Mouse (Mus musculus) megakaryocyte, adult 5-6 weeks (primary cell): ENCODE measurements around the gene Mup9. TPM values are rescaled to one million over a fixed set of nuclear protein-coding genes. Genes with fewer than 3 reads are reported as not detected.
"Not testable (repeated sequence)": the region's sequence is repeated elsewhere in the genome, so short reads cannot be mapped to it uniquely, and the experiment has no call there.

Source experiments
- ATAC-seq: 2 replicates; pipeline ENCODE4 v1.8.0; 2016; ENCODE audit warnings: mild to moderate bottlenecking, inconsistent platforms; ENCODE audit not compliant: poor library complexity, severe bottlenecking
- total RNA-seq, 2 experiments: library from RNA; stranded (forward) in 1 of 2; stranded (reverse) in 1 of 2; fragments of 153-499, 151-499 nt in 1 of 2; fragments of 221-1000, 200-1000 nt in 1 of 2; gene quantifications; 2 replicates each; pipeline versions ENCODE4 v1.2.3 to v1.2.4; 2015 to 2017

Mup9 gene
- not detected in 2 replicates for total RNA-seq (2015)
- total RNA-seq (2017): not detected in 2 replicates

GRCm38 (mm10) chr4:60421852-60422251 lies at the start of gene Mup9:
Mup9 (minus strand) TSS chr4:60421952.
- not testable (repeated sequence) for ATAC-seq

Other genes with a start within 250 kb of the Mup9 start
- gene Mup8, start 199.4 kb downstream of the Mup9 start, total RNA-seq (2015): not detected in 2 replicates
- not detected in 2 replicates for gene Mup8, start 199.4 kb downstream of the Mup9 start, total RNA-seq (2017)
- not detected in 2 replicates for gene Mup1, start 80.0 kb upstream of the Mup9 start, total RNA-seq (2015)
- not detected in 2 replicates for gene Mup1, start 80.0 kb upstream of the Mup9 start, total RNA-seq (2017)
- not detected in 2 replicates for gene Mup10, start 160.2 kb upstream of the Mup9 start, total RNA-seq (2015)
- not detected in 2 replicates for gene Mup10, start 160.2 kb upstream of the Mup9 start, total RNA-seq (2017)
- not detected in 2 replicates for gene Mup11, start 240.5 kb upstream of the Mup9 start, total RNA-seq (2015)
- not detected in 2 replicates for gene Mup11, start 240.5 kb upstream of the Mup9 start, total RNA-seq (2017)